Mouse (Mus musculus): Measurements from ENCODE around the gene Cage1.

DNA sequence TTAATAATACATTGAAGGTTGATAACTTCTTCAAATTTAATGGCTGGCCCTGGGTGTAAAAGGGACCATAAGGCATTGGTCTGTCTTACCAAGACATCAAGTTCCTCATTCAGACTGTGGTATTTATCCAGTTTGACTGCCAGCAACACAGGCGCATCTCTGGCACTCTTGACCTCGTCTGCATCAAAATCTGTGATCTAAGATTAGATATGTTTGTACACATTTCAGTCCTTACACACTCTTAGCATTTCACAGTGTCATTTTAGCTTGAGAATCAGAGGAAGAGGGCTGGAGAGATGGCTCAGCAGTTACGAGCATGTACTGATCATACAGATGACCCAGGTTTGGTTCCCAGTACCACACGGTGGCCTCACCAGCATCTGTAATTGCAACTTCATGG, 21.3 kb downstream of the Cage1 start:
- TF ChIP-seq CTCF (IDR thresholded peaks at IDR 0.05; ENCODE audit: low read depth, low read length), result no peak
- no peak for TF ChIP-seq POLR2A (IDR thresholded peaks at IDR 0.05; ENCODE audit: extremely low read depth, insufficient read depth, low read length)

Measured in liver, adult 2 months (tissue).